Mouse (Mus musculus): ENCODE data around the gene Ptpn20. TPM values are rescaled to one million over a fixed set of nuclear protein-coding genes. Genes with fewer than 3 reads are reported as not detected.

Ptpn20 gene
- 0.19 and 0.24 TPM in 2 replicates for polyA plus RNA-seq (2015; fragmentation: Nextera tagmentation; extraction: Ambion mirVana)

DNA sequence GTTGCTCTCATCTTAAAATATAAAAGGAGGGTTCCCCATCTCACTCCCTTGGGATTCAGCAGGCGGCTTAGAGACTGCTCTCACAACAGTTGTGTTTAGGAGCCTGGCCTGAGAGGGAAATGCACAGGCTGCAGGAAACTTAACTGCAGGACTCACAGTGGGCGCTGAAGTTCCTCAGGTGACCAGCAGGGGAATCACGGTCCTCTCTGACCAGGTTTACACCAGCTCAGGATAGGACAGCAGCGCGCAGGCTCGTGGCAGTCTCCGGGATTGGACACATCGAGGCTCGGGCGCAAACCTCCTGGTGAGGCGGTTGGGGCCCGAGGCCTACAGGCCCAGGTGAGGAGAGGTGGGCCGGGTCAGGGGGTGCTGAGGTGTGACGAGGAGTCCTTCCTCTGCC lies at the start of gene Ptpn20:
TSS of gene Ptpn20 (plus strand) at position 257 of the 400 bp plus-strand sequence.

Other genes with a start within 250 kb of the Ptpn20 start
- 5.3 and 7.4 TPM in 2 replicates for gene Mapk8, start 142.0 kb upstream of the Ptpn20 start, polyA plus RNA-seq (2015; fragmentation: Nextera tagmentation; extraction: Ambion mirVana)
- not detected in 2 replicates for gene Frmpd2, start 117.5 kb upstream of the Ptpn20 start, polyA plus RNA-seq (2015; fragmentation: Nextera tagmentation; extraction: Ambion mirVana)